Mouse (Mus musculus) cerebellum, adult 9-10 months (tissue): ENCODE data around the gene Syt10.
A peak's percentile ranks its signal among the peaks of the same experiment; 100 is the strongest.
"Not testable (repeated sequence)": the region's sequence is repeated elsewhere in the genome, so short reads cannot be mapped to it uniquely, and the experiment has no call there.

Experiments
- DNase-seq: peaks from one replicate; pipeline ENCODE4 v3.0.0; 2022

The Syt10 gene

DNA sequence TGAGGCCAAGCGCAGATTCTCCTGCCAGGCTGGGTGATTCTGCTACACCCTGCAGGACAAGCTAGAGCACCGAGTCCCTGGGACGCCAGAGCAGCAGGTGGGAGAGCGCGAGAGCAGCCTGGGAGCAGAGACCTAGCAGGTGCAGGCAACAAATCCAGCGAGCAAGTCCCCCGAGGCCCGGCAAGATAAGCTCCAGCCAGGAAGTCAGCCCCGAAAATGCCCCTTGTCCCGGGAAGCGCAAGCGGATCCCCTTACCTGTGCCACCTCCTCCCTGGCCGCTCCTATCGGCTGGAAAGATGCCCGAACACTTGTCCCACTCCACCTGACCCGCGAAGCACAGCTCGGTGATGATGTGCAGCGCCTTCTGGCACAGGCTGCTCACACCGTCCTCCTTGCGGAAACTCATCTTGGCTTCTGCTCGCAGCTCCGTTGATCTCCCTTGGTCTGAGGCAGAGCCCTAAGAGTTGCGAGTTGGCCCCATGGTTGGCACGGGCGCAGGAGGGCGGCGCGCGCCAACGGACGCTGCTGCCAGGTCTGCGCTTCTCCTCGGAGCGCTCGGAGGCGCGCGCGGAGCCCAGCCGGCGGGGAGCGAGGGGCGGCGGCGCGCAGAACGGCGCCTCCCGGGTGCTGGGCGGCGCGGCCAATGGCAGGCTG is at the start of gene Syt10:
Gene Syt10, minus strand, starts transcription at position 497 of the 654 bp plus-strand sequence.
- peak; percentile 3 for DNase-seq

DNA sequence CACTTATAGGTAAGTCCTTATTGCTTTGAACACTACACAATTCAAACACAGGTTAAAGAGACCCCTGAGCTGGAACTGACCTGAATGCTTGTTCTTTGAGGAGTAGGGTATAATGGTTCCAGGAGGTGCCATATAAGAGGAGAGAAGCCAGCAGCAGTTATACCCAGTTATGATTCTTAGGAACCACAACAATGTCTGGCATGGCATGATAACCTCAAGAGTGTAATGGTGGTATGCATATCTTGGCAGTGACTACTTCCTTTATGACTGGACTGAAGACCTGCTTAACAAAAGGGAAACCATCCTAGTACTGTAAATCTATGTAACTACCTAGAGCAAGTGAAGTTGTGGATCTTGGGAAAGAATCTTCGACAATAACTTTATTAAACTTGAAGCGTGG is 42.1 kb upstream of the Syt10 start:
- DNase-seq: no peak

DNA sequence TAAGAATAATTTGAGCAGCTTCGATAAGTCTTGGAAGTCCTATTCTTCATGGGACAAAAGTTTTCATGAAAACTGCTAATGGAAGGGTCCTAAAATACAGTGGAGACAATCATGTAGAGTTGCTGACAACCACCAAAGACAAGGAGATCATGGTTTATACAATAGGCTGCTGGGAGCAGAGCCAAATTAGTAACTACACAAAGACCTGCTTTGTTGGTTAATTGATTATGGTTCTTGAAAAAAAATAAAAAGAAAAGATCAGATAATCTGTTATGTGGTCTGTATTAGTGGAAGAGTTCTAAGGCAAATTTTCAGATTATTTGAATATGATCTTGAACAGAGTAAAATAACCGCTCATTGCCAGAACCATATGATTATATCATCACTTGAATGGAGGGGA is 37.3 kb upstream of the Syt10 start:
- no peak for DNase-seq

DNA sequence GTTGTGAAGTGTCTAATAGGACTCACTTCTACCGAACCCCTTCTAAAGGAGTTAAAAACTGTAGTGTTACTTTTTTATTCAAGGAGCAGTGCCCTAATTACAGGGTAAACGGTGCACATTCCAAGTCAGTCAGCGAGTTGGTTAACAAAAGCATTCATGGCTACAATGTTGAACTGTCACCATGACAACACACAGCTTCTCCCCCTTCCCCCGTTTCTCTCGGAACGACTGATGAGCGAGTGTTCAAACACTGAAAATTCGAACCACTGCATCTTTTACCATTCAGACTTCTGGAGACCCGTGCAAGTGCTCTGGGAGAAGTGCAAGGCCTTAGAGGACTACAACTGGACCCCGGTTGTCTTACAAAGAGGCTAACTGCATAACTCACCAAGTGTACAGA is 25.6 kb downstream of the Syt10 start:
- DNase-seq: no peak

DNA sequence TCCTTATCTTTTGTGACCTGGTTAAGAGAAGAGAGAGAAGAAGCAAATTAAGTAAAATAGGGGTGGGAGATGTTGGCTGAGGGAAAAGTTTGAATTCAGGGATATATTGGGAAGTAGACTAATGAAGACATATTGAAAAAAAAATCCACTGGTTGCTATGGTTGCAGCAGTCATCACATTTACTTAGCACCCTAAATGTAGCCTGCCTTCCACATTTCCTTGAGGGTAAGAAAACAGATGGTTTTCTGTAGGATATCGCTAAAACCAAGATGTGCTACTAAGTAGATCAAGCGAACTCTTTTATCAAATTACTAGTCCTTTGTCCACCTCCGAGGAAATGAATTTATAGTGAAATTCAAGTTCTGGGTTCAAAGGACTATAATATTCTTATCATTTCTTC is 37.2 kb downstream of the Syt10 start:
- DNase-seq: no peak

DNA sequence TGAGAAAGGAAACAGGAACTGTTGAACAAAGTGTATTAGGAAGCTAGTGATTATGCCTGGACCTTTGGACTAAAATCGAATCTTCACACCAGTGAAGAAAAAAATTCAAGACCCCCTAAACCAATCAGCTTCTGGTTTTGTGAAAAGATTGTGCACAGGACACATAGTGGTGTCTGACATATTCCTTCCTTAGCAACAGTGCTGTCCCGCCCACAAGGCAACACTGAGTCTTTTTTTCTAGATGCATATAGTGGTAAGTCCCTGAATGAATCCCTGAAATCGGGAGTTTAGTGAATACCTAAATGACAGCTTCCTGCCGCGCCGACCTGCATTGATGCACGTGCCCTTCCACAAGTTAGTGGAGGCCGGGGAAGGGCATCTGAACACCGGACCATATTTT is 61.7 kb downstream of the Syt10 start:
- no peak for DNase-seq

DNA sequence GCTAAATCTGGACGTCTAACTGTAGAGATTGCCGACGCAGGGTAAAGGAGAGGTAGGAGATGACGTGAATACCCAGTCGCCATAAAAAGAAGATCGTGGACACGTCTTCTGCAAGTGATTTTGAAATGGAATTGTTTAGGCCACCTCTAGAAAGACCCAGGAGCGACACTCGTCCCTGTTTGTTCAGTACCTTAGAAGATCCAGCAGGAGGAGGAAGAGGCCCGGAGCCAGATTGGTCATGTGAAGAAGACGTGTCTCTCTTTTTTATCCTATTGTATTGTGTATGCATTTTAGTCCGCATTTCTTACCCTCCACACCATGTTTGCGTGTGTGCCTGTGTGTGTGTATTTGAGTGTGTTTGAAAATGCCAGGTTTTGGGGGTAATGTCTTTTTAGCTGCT is 75.6 kb downstream of the Syt10 start:
- DNase-seq: not testable (repeated sequence)

DNA sequence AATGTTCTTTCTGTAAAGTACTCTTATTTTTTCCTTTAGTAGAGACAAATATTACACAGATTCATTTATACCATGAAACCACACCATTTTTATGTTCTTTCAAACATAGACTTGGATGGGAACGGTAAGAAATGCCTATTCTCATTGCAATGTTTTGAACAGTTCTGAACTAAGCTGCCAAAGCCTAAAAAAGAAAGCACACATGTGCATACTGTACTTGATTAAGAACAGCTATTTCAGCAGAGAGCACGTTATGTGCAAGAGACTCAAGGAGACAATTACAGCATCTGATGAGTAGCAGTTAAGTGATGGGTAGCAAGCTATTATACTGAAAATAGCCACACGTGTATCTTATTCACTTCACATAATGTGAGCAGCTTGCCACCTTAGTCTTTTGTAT is 108.0 kb downstream of the Syt10 start:
- no peak for DNase-seq
